Mouse (Mus musculus): ENCODE data around the gene Dhrs7b.
"Not testable (repeated sequence)": the region's sequence is repeated elsewhere in the genome, so short reads cannot be mapped to it uniquely, and the experiment has no call there.

Gene Dhrs7b

GRCm38 (mm10) chr11:60841467-60842200 lies 11.2 kb downstream of the Dhrs7b start:
- no peak for DNase-seq

- no peak for DNase-seq
Observed at GRCm38 (mm10) chr11:60843412-60843811, 13.0 kb downstream of the Dhrs7b start.

- DNase-seq = no peak
Observed at GRCm38 (mm10) chr11:60845415-60845814, 15.0 kb downstream of the Dhrs7b start.

GRCm38 (mm10) chr11:60856587-60856986 lies 26.2 kb downstream of the Dhrs7b start:
- no peak for DNase-seq

GRCm38 (mm10) chr11:60861993-60862392 lies 31.6 kb downstream of the Dhrs7b start:
- DNase-seq = no peak

GRCm38 (mm10) chr11:60863196-60863595 lies 32.8 kb downstream of the Dhrs7b start:
- DNase-seq = no peak

- DNase-seq = no peak
Observed at GRCm38 (mm10) chr11:60864166-60864565, 33.7 kb downstream of the Dhrs7b start.

- no peak for DNase-seq
Observed at GRCm38 (mm10) chr11:60864916-60865315, 34.5 kb downstream of the Dhrs7b start.

- no peak for DNase-seq
Observed at GRCm38 (mm10) chr11:60866021-60866420, 35.6 kb downstream of the Dhrs7b start.

- no peak for DNase-seq
Observed at GRCm38 (mm10) chr11:60867456-60867855, 37.0 kb downstream of the Dhrs7b start.

- no peak for DNase-seq
Observed at GRCm38 (mm10) chr11:60867904-60868303, 37.5 kb downstream of the Dhrs7b start.

GRCm38 (mm10) chr11:60869471-60869870 lies 39.0 kb downstream of the Dhrs7b start:
- DNase-seq = not testable (repeated sequence)

- no peak for DNase-seq
Observed at GRCm38 (mm10) chr11:60871409-60871808, 41.0 kb downstream of the Dhrs7b start.

- DNase-seq = peak; percentile 14
Observed at GRCm38 (mm10) chr11:60873101-60873500, 42.7 kb downstream of the Dhrs7b start.

- DNase-seq = peak; percentile 49
Observed at GRCm38 (mm10) chr11:60878056-60878612, 47.7 kb downstream of the Dhrs7b start.

GRCm38 (mm10) chr11:60878675-60879294 lies 48.4 kb downstream of the Dhrs7b start, which contains the start of gene Tmem11:
TSS of gene Tmem11 (minus strand) at chr11:60879272.
- DNase-seq = peak; percentile 94

- peak; percentile 49 for DNase-seq
Observed at GRCm38 (mm10) chr11:60879423-60879822, 49.0 kb downstream of the Dhrs7b start.

GRCm38 (mm10) chr11:60880559-60880958 lies 50.1 kb downstream of the Dhrs7b start:
- no peak for DNase-seq

- DNase-seq = no peak
Observed at GRCm38 (mm10) chr11:60882386-60882785, 52.0 kb downstream of the Dhrs7b start.

GRCm38 (mm10) chr11:60886986-60887385 lies 56.6 kb downstream of the Dhrs7b start:
- not testable (repeated sequence) for DNase-seq

GRCm38 (mm10) chr11:60889861-60890260 lies 59.4 kb downstream of the Dhrs7b start:
- DNase-seq = no peak

GRCm38 (mm10) chr11:60890286-60890685 lies 59.9 kb downstream of the Dhrs7b start:
- DNase-seq = no peak

- DNase-seq = no peak
Observed at GRCm38 (mm10) chr11:60890744-60891143, 60.3 kb downstream of the Dhrs7b start.

GRCm38 (mm10) chr11:60895915-60896314 lies 65.5 kb downstream of the Dhrs7b start:
- DNase-seq = no peak
